Mouse (Mus musculus) hindbrain, embryonic 15.5 days (tissue): ENCODE measurements at regions not wholly inside any gene's neighbourhood (a gene's known extent, or its start where the extent isn't known, plus 50 kb on each side); places are given as distances from the start of the nearest gene placed in this dataset.

ENCODE experiments used
- ATAC-seq: fragments of 200-750 bp; cut with Nextera tagmentation; 2 replicates; pipeline ENCODE4 v1.8.0; 2017; ENCODE audit warnings: low read depth, moderate number of reproducible peaks, moderate TSS enrichment; ENCODE audit not compliant: low FRiP score
- H3K27ac ChIP-seq: fragments of 300-500 bp; sonication (generic); replicated peaks from 2 replicates; pipeline ENCODE4 v1.5.1; 2015; ENCODE audit warnings: mild to moderate bottlenecking, inconsistent platforms
- H3K27me3 ChIP-seq: fragments of 300-500 bp; sonication (generic); 2 replicates; pipeline ENCODE4 v1.6.1; 2015; ENCODE audit warnings: control low read depth, inconsistent platforms
- H3K36me3 ChIP-seq: fragments of 300-500 bp; sonication (generic); 2 replicates; pipeline ENCODE4 v1.6.1; 2015; ENCODE audit warnings: control low read depth, inconsistent platforms
- H3K4me1 ChIP-seq: fragments of 300-500 bp; sonication (generic); replicated peaks from 2 replicates; pipeline ENCODE4 v1.6.1; 2015; ENCODE audit warnings: control low read depth, inconsistent platforms
- H3K4me2 ChIP-seq: fragments of 300-500 bp; sonication (generic); 2 replicates; pipeline ENCODE4 v1.6.1; 2015; ENCODE audit warnings: moderate library complexity, mild to moderate bottlenecking, inconsistent platforms
- H3K4me3 ChIP-seq: fragments of 300-500 bp; sonication (generic); 2 replicates; pipeline ENCODE4 v1.5.1; 2015; ENCODE audit warnings: mild to moderate bottlenecking, inconsistent platforms
- H3K9ac ChIP-seq: fragments of 300-500 bp; sonication (generic); 2 replicates; pipeline ENCODE4 v1.6.1; 2015; ENCODE audit warnings: inconsistent platforms
- H3K9me3 ChIP-seq: fragments of 300-500 bp; sonication (generic); 2 replicates; pipeline ENCODE4 v1.6.1; 2016; ENCODE audit warnings: control low read depth, inconsistent platforms
- WGBS: fragments of 180-500 bp; shearing (Covaris S2); methylation state at CpG from one replicate; pipeline ENCODE4 v1.1.7; 2015; 5-methylcytosine and 5-hydroxymethylcytosine counted together

DNA sequence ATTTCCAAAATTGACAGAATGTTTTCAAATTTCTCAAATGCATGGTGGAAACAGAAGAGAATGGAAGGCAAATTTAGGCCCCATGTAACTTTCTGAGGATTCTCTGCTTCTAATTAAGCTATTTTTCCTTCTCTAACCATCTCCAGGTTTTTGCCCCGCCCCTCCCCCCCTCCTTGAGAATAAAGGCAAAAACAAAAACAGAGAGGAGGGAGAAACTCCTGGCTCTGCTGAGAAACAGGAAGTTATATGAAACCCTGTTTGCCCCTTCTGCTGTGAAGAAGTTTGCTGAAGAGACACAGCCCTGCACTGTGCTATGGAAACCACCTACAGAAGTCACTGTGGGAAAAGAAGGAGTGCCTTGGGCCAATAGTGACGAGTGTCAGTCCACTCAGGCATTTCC lies 332.9 kb upstream of the Nr2f2 start:
- Histone ChIP-seq H3K4me3 (no peak overlapping the region), H3K4me1 (no peaks in the 10 kb centered on the region), H3K9ac (no peak overlapping the region), H3K27me3 (no peaks in the 10 kb centered on the region), H3K9me3 (no peaks in the 10 kb centered on the region), H3K27ac (no peak overlapping the region), H3K36me3 (no peaks in the 10 kb centered on the region), H3K4me2 (no peak overlapping the region)
- no peak for ATAC-seq
- WGBS: 67% methylated on average over 2 of the region's 2 CpGs

DNA sequence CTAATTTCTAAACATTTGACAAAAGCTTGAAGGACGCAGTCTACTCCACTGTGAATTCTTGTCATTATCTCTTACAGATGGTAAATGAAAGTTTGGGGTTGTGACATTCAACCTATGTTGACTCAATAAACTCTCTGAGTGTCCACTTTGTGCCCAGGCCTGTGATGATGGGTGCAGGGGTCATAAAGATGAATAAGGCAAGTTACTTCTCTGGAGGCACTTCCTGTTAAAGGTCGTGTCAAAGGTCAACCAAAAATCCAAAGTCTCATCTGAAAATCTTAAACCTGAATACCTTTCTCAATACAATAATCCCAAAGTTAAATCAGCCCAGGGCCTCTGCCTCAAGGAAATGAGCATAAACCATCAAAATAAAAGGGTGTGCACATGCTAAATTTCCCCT lies 332.5 kb upstream of the Nr2f2 start:
- Histone ChIP-seq H3K9me3 (no peaks in the 10 kb centered on the region), H3K4me3 (no peak overlapping the region), H3K4me2 (no peak overlapping the region), H3K4me1 (no peaks in the 10 kb centered on the region), H3K27ac (no peak overlapping the region), H3K27me3 (no peaks in the 10 kb centered on the region), H3K9ac (no peak overlapping the region), H3K36me3 (no peaks in the 10 kb centered on the region)
- 73% methylated on average over 2 of the region's 2 CpGs for whole genome bisulfite sequencing
- ATAC-seq: no peak

DNA sequence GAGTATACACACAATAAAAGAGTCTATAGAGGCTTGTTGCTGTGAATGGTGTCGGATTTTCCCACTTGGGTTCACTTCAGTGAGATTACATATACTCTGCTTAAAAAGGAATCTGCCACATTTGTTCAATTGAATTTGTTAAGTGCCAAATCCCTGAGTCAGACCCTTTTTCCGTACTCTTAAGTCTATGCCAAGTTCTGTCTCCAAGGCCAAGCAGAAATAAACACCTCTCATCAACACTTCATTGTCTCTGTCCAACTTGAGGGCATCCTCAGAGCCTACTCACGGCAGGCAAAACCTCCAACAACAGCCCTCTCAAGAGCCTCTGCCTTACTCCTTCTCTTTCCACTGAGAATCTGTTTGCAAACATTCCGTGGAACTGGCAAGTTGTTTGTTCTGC lies 325.6 kb upstream of the Nr2f2 start:
- 75% methylated on average over 4 of the region's 4 CpGs for WGBS
- Histone ChIP-seq H3K9ac (no peak overlapping the region), H3K4me3 (no peak overlapping the region), H3K4me1 (no peaks in the 10 kb centered on the region), H3K36me3 (no peaks in the 10 kb centered on the region), H3K9me3 (no peaks in the 10 kb centered on the region), H3K27me3 (no peaks in the 10 kb centered on the region), H3K27ac (no peak overlapping the region), H3K4me2 (no peak overlapping the region)
- no peak for ATAC-seq

DNA sequence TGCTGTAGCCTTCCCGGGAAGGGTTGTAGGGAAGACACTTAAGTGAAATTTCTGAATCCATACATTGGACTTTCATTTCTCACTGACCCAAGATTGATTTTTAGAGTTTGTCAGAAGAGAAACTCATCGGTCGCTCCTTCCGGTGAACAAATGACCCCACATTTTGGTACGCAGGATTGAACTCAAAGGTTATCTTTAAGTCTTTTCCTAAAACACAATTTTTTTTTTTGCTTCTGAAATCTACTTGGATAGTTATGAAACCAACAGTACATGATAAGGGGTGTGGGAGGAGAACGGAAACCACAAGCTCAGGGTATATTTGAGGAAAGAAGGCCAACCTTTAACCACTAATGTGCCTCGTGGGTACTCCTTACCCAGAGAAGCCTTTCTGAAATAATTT lies 324.3 kb upstream of the Nr2f2 start:
- 94% methylated on average over 7 of the region's 7 CpGs for WGBS
- no peak for ATAC-seq

DNA sequence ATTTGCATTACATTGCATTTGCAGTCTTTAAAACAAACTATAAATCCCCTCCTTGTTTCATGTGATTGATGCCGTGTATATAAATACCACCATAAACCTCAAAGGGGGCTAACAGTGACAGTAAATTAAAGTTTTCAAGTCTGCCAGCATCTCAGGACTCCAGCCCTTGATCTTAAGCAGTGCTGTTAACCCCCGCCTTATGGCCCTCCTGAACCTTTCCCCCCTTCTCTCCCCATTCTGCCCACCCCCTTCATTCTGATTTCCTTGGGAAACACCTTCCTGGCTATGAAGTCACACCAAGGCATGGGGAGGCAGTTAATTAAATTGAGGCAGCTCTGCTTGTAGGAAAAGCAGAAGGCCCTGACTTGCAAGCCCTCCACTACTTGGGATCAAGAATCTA lies 302.5 kb upstream of the Nr2f2 start:
- no peak overlapping the region for H3K4me2 ChIP-seq
- no peaks in the 10 kb centered on the region for H3K27me3 ChIP-seq
- H3K36me3 ChIP-seq: no peaks in the 10 kb centered on the region
- no peak for ATAC-seq
- no peak overlapping the region for H3K4me3 ChIP-seq
- H3K9me3 ChIP-seq: no peaks in the 10 kb centered on the region
- 76% methylated on average over 2 of the region's 2 CpGs for WGBS
- H3K27ac ChIP-seq: no peak overlapping the region
- no peak overlapping the region for H3K9ac ChIP-seq
- no peaks in the 10 kb centered on the region for H3K4me1 ChIP-seq

More for the DNA sequence above, 324.3 kb upstream of the Nr2f2 start:
- H3K4me3 ChIP-seq: no peak overlapping the region
- H3K4me1 ChIP-seq: no peaks in the 10 kb centered on the region
- H3K27me3 ChIP-seq: no peaks in the 10 kb centered on the region
- no peak overlapping the region for H3K4me2 ChIP-seq
- no peaks in the 10 kb centered on the region for H3K9me3 ChIP-seq
- no peaks in the 10 kb centered on the region for H3K36me3 ChIP-seq
- no peak overlapping the region for H3K9ac ChIP-seq
- no peak overlapping the region for H3K27ac ChIP-seq

DNA sequence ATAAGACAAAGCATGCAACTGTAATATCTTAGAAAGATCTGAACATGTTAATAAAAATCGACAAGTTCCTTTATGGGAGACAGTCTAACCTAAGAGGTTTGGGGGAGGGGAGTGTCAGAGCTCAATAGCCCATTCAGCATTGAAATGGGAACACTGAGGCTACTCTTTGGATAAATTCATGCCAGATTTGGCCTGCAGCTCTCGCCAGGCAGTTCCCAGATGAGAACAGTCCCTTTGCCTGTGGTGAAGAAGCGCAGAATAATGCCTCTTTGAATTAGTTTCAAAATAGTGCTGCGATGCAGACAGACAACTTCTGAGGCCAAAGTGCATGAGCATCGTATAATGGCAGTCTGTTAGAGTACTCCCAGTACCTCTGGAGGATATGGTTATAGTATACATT lies 293.6 kb upstream of the Nr2f2 start:
- H3K27ac ChIP-seq: no peak overlapping the region
- ATAC-seq: no peak
- no peak overlapping the region for H3K9ac ChIP-seq
- H3K27me3 ChIP-seq: no peaks in the 10 kb centered on the region
- no peaks in the 10 kb centered on the region for H3K9me3 ChIP-seq
- WGBS: 55% methylated on average over 5 of the region's 5 CpGs
- H3K4me2 ChIP-seq: no peak overlapping the region
- H3K4me3 ChIP-seq: no peak overlapping the region
- no peaks in the 10 kb centered on the region for H3K4me1 ChIP-seq
- no peaks in the 10 kb centered on the region for H3K36me3 ChIP-seq

DNA sequence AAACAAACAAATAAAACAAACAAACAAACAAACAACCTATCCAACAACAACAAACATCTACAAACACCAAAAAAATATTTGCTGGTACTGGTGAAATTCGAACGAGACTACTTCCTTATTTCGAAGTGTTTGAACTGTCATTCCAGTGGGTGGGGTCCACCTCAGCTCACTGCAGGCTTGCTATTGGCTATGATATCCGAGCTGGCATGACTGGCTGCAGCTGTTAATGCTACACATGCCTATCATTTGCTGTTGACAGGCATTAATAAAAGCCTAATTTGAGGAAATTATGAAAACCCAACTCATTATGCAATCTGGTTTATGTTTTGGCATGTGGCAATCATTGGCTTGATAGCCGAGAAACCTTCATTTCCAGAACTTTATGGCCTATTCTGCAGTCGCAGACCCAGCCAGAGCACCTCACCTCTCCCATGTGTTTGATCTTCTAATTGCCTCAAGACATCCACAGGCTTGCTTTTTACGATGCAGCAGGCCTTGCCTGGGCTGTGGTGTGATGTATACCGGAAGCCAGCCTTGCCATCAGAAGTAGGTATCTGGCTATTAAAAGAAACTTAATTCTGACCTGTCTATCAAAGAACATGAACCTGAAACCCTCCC lies 283.3 kb upstream of the Nr2f2 start:
- Histone ChIP-seq H3K27me3 (no peaks in the 10 kb centered on the region), H3K36me3 (no peaks in the 10 kb centered on the region), H3K9ac (no peak overlapping the region), H3K9me3 (no peaks in the 10 kb centered on the region), H3K4me1 (no peaks in the 10 kb centered on the region), H3K4me3 (no peak overlapping the region), H3K4me2 (no peak overlapping the region), H3K27ac (no peak overlapping the region)
- no peak for ATAC-seq
- 83% methylated on average over 8 of the region's 8 CpGs for WGBS

DNA sequence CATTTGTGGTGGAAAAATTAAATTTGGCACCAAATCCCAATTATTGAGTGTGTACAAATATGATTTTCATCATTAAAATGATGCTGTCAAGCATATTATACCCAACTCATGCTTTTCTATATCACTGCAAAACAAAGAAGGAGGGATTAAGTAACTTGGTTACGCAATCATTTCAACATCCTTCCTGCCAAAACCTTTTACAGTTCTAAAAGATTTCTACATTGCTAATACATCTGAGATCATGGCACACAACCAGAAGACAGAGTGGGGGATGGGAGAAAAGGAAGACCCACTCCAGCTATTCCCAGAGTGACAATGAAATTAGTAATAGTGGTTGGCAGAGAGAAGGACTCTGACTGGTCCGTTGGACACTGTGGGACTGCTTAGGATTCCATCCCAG lies 280.3 kb upstream of the Nr2f2 start:
- 86% methylated on average over 2 of the region's 2 CpGs for WGBS
- H3K4me1 ChIP-seq: peaks cover 4% of the 10 kb centered on the region; the same call in 1 of the 2 replicates
- no peak overlapping the region for H3K9ac ChIP-seq
- H3K27me3 ChIP-seq: no peaks in the 10 kb centered on the region
- no peak overlapping the region for H3K4me3 ChIP-seq
- no peak overlapping the region for H3K4me2 ChIP-seq
- no peak for ATAC-seq
- H3K36me3 ChIP-seq: no peaks in the 10 kb centered on the region
- H3K9me3 ChIP-seq: no peaks in the 10 kb centered on the region
- H3K27ac ChIP-seq: no peak overlapping the region

DNA sequence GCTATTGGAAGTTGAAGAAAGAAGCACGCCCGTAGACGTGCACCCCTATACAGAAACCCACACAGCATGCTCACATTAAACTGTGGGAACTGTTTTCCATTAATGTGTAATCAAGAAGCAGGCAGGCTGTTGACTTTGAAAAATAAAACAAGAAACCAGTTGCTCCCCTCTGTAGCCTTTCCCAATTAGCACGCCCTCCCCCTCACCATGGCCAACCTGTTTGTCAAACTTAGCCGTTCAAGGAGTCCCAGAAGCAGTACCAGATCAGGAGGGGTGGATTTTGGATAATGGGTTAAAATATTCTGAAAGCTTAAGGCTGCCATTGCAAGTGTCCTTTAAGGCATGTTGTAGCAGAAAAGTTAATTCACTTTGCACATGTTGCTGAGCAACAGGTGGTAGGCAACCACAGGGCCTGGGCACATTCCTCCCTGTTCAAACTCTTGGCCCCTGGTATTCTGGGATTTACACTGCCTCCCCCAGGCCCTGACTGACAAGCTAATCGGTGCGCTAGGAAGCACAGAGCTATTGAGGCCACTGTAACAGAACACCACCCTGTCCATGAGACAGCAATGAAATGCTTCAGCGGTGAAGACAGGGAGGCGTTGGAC lies 277.3 kb upstream of the Nr2f2 start:
- ATAC-seq: peak; percentile 69; the same call in 1 of the 2 replicates
- 41% methylated on average over 9 of the region's 9 CpGs for WGBS

DNA sequence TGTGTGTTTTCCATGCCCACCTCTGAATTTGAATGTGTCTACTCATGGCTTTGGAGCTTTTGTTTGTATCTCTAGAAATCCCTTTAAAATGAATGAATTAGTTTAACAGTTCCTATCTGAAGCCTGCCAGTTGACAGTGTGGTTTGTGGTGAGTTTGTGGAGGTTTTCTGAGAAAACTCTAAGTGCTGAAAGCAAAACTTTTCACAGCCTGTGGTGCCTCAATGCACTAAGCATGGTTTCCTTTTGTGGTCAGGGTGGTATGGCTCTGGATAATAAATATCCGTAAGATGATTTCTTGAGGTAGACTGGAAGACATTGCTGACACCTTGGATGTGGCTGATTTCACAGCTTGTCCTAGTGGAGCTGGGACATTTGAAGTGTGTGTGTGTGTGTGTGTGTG lies 276.5 kb upstream of the Nr2f2 start:
- 86% methylated on average over 1 of the region's 1 CpGs for WGBS
- H3K9me3 ChIP-seq: no peaks in the 10 kb centered on the region
- no peaks in the 10 kb centered on the region for H3K27me3 ChIP-seq
- no peaks in the 10 kb centered on the region for H3K36me3 ChIP-seq
- H3K9ac ChIP-seq: no peak overlapping the region
- peaks cover 4% of the 10 kb centered on the region; the same call in 1 of the 2 replicates for H3K4me1 ChIP-seq
- H3K27ac ChIP-seq: no peak overlapping the region
- H3K4me3 ChIP-seq: no peak overlapping the region
- no peak overlapping the region for H3K4me2 ChIP-seq
- no peak for ATAC-seq

More for the DNA sequence above, 277.3 kb upstream of the Nr2f2 start:
- Histone ChIP-seq H3K4me1 (peaks cover 4% of the 10 kb centered on the region; the same call in 1 of the 2 replicates), H3K27ac (no peak overlapping the region), H3K27me3 (no peaks in the 10 kb centered on the region), H3K36me3 (no peaks in the 10 kb centered on the region), H3K9ac (no peak overlapping the region), H3K4me2 (no peak overlapping the region), H3K9me3 (no peaks in the 10 kb centered on the region), H3K4me3 (no peak overlapping the region)

DNA sequence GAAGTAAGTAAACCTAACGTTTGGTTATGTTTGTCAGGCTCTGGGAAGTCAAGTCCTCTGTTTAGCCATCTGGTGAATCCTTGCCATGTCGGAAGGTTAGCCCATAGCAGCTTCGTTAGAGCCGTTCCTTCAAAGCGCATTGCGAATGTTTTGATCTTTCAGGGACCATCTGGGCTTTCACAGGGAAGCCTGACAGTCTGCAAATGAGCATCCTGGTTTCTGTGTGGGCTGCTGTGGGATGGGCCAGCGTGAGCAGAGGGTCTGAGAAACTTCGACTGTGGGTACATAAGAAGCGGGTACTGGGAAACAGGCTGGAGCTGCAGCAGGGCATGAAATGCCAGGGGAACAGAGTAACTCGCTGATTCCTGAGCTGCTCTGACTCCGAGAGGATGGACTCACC lies 274.7 kb upstream of the Nr2f2 start:
- Histone ChIP-seq H3K4me3 (no peak overlapping the region), H3K4me1 (peaks cover 4% of the 10 kb centered on the region; the same call in 1 of the 2 replicates), H3K9ac (no peak overlapping the region), H3K9me3 (no peaks in the 10 kb centered on the region), H3K27ac (no peak overlapping the region), H3K4me2 (no peak overlapping the region), H3K36me3 (no peaks in the 10 kb centered on the region), H3K27me3 (no peaks in the 10 kb centered on the region)
- no peak for ATAC-seq
- 56% methylated on average over 11 of the region's 11 CpGs for WGBS

DNA sequence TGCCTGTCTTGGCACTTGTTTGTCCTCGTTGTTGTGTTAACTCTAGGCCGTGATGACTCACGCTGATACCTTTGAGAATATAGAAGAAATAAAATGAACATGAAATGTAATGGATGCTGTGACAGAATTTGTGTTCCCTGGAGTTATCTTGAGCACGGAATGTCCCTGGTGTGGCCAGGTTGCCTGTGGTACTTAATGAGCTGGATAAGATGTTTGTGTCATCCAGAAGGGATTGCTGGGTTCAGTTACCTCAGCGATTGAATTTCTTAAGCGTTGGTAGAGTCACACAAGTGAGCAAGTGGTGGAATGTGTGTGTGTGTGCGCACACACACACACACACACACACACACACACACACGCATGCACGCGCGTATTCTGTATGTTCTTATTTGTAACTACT lies 274.0 kb upstream of the Nr2f2 start:
- Histone ChIP-seq H3K9me3 (no peaks in the 10 kb centered on the region), H3K4me3 (no peak overlapping the region), H3K4me2 (no peak overlapping the region), H3K9ac (no peak overlapping the region), H3K27ac (no peak overlapping the region), H3K4me1 (peaks cover 4% of the 10 kb centered on the region; the same call in 1 of the 2 replicates), H3K36me3 (no peaks in the 10 kb centered on the region), H3K27me3 (no peaks in the 10 kb centered on the region)
- 80% methylated on average over 11 of the region's 11 CpGs for WGBS
- ATAC-seq: no peak

DNA sequence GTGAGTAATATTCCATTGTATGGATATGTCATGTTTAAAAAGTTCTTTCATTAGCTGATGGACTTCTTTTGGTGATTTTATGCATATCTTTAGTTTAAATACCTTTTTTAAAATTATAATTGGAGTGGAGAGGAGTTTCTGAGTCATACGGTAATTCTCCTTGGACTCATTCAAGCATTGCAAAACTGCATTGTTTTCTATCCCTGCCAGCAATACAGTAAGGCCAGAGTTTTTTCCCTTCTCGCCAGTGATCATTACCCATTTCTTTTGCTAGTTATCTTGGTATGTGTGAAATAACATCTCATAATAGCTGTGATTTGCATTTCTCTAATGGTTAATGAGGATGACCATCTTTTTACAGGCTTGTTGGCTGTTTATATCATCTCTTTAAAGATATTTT lies 271.6 kb upstream of the Nr2f2 start:
- Histone ChIP-seq H3K9me3 (no peaks in the 10 kb centered on the region), H3K4me1 (peaks cover 10% of the 10 kb centered on the region), H3K9ac (no peak overlapping the region), H3K36me3 (no peaks in the 10 kb centered on the region), H3K27me3 (no peaks in the 10 kb centered on the region), H3K4me2 (no peak overlapping the region), H3K4me3 (no peak overlapping the region), H3K27ac (no peak overlapping the region)
- 66% methylated on average over 2 of the region's 2 CpGs for WGBS
- ATAC-seq: no peak
